Mouse (Mus musculus): ENCODE measurements around the gene Cidec. TPM values are rescaled to one million over a fixed set of nuclear protein-coding genes. Genes with fewer than 3 reads are reported as not detected.

Gene Cidec
- polyA plus RNA-seq, 1 experiment from 2014 or later = not detected

DNA sequence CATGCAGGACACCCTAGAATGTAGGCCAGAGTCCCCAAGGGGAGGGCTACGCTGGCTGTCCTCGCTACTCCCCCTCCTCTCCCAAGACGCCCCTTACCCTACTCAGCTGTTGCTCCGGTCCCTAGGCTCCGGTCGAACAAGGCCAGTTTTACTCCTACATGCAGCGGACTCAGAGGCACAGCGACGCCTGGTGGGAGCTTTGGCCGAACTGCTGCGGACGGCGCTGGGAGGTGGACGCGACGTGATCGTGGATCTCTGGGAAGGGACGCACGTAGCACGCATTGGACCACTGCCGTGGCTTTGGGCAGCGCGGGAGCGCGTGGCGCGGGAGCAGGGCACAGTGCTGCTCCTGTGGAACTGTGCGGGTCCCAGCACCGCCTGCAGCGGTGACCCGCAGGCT is 33.9 kb upstream of the Cidec start:
- WGBS = under 1% methylated on average over 31 of the region's 31 CpGs
- peak; percentile 72 for ATAC-seq (ENCODE audit: low FRiP score)
- Histone ChIP-seq H3K36me3 (no peaks in the 10 kb centered on the region), H3K9me3 (replicated peaks) (no peaks in the 10 kb centered on the region), H3K4me2 (replicated peaks) (peak overlapping the region; percentile 62), H3K27ac (no peak overlapping the region), H3K27me3 (peaks cover 42% of the 10 kb centered on the region), H3K4me3 (peak overlapping the region; percentile 36), H3K9ac (peak overlapping the region; percentile 10), H3K4me1 (peaks cover 15% of the 10 kb centered on the region)

- H3K9me3 ChIP-seq (replicated peaks) = no peaks in the 10 kb centered on the region
- ATAC-seq (ENCODE audit: low FRiP score) = peak; percentile 51
- no peaks in the 10 kb centered on the region for H3K36me3 ChIP-seq
- H3K27me3 ChIP-seq = peaks cover 42% of the 10 kb centered on the region
- 8% methylated on average over 9 of the region's 9 CpGs for WGBS
- peak overlapping the region; percentile 62 for H3K4me2 ChIP-seq (replicated peaks)
- H3K4me3 ChIP-seq = peak overlapping the region; percentile 36
- H3K27ac ChIP-seq = no peak overlapping the region
- peak overlapping the region; percentile 10; the same call in 1 of the 2 replicates for H3K9ac ChIP-seq
- H3K4me1 ChIP-seq = peaks cover 15% of the 10 kb centered on the region
Observed at GRCm38 (mm10) chr6:113469021-113469420, 33.5 kb upstream of the Cidec start.

DNA sequence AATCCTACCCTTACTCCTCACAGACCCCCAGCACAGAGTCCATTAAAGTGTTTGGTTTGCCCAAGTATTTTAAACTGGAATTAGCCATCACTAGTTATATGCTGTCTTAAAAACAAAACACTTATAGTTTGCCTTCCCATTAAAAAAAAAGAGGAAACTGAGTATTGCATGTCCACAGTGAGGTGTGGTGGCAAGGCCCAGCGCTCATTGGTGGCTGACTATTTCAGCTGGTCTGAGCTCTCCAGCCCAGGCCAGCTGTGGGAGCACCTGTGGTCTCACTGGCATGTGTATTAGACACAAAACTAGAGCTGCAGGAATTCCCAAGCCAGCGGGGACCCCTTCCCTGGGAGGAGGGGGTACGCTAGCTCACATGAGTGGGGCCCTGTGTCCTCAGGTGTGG is 33.0 kb upstream of the Cidec start:
- Histone ChIP-seq H3K36me3 (no peaks in the 10 kb centered on the region), H3K9me3 (replicated peaks) (no peaks in the 10 kb centered on the region), H3K4me1 (peaks cover 15% of the 10 kb centered on the region), H3K4me2 (replicated peaks) (peak overlapping the region; percentile 62; the same call in 1 of the 2 replicates), H3K27me3 (peaks cover 42% of the 10 kb centered on the region), H3K9ac (no peak overlapping the region), H3K4me3 (no peak overlapping the region), H3K27ac (no peak overlapping the region)
- ATAC-seq (ENCODE audit: low FRiP score) = 0 out of 2 replicates have a peak, but pooled peaks have one; percentile 8
- 70% methylated on average over 3 of the region's 3 CpGs for WGBS

GRCm38 (mm10) chr6:113465602-113466001 is 30.0 kb upstream of the Cidec start:
- Histone ChIP-seq H3K27me3 (peaks cover 21% of the 10 kb centered on the region), H3K4me2 (replicated peaks) (no peak overlapping the region), H3K36me3 (no peaks in the 10 kb centered on the region), H3K4me1 (peaks cover 9% of the 10 kb centered on the region), H3K9ac (no peak overlapping the region), H3K4me3 (no peak overlapping the region), H3K27ac (no peak overlapping the region), H3K9me3 (replicated peaks) (no peaks in the 10 kb centered on the region)
- ATAC-seq (ENCODE audit: low FRiP score) = no peak
- WGBS = 40% methylated on average over 5 of the region's 5 CpGs

DNA sequence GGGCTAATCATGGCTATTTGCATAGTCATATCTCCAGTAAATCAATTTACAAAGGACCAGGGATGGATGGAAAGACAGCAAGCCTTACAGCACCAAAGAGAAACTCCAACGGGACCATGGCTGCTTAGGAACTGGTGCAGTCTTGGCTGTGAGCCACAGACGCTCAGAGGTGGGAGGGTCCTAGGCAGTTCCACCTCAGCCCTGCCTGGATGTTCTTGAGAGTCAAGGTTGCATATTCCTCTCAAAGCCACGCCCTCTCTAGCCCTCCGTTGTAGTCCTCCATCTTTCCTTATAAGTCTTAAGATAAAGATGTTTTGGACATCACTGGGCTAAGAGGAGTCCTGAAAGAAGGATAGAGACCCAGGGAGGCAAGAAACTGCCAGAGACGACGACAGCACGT is 28.5 kb upstream of the Cidec start:
- Histone ChIP-seq H3K36me3 (no peaks in the 10 kb centered on the region), H3K9ac (no peak overlapping the region), H3K9me3 (replicated peaks) (no peaks in the 10 kb centered on the region), H3K4me3 (no peak overlapping the region), H3K27me3 (peaks cover 7% of the 10 kb centered on the region), H3K4me1 (no peaks in the 10 kb centered on the region), H3K27ac (no peak overlapping the region), H3K4me2 (replicated peaks) (no peak overlapping the region)
- no peak for ATAC-seq (ENCODE audit: low FRiP score)
- WGBS = 73% methylated on average over 7 of the region's 7 CpGs

DNA sequence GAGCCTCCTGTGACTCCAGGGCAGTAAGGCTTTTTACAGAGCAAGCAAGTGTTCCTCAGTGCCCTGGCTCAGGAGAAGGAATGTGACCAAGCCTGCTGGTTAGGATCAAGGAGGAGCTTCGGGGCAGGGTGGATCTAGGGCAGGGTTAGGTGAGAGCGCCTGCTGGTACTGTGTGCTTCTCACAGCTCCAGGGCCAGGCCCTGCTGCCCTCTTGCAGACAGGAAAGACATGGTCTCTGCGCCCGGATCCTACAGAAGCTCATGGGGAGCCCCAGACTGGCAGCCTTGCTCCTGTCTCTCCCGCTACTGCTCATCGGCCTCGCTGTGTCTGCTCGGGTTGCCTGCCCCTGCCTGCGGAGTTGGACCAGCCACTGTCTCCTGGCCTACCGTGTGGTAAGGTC is 23.1 kb upstream of the Cidec start:
- ATAC-seq (ENCODE audit: low FRiP score) = no peak
- 70% methylated on average over 10 of the region's 10 CpGs for WGBS
- H3K9ac ChIP-seq = no peak overlapping the region
- no peaks in the 10 kb centered on the region for H3K4me1 ChIP-seq
- no peak overlapping the region for H3K4me2 ChIP-seq (replicated peaks)
- no peak overlapping the region for H3K4me3 ChIP-seq
- H3K27me3 ChIP-seq = peaks cover 5% of the 10 kb centered on the region; the same call in 1 of the 2 replicates
- no peaks in the 10 kb centered on the region for H3K9me3 ChIP-seq (replicated peaks)
- no peaks in the 10 kb centered on the region for H3K36me3 ChIP-seq
- no peak overlapping the region for H3K27ac ChIP-seq

- Histone ChIP-seq H3K4me1 (no peaks in the 10 kb centered on the region), H3K36me3 (no peaks in the 10 kb centered on the region), H3K4me3 (no peak within 1 kb of the TSS), H3K4me2 (replicated peaks) (no peak within 1 kb of the TSS), H3K9me3 (replicated peaks) (no peaks in the 10 kb centered on the region), H3K27me3 (peaks cover 5% of the 10 kb centered on the region; the same call in 1 of the 2 replicates), H3K9ac (no peak within 1 kb of the TSS), H3K27ac (no peak within 1 kb of the TSS)
- WGBS = 74% methylated on average over 9 of the region's 10 CpGs
- ATAC-seq (ENCODE audit: low FRiP score) = no peak
Observed at GRCm38 (mm10) chr6:113457952-113458534, 22.5 kb upstream of the Cidec start, which contains the start of gene Il17re. TSS of gene Il17re (plus strand) at chr6:113458484.

DNA sequence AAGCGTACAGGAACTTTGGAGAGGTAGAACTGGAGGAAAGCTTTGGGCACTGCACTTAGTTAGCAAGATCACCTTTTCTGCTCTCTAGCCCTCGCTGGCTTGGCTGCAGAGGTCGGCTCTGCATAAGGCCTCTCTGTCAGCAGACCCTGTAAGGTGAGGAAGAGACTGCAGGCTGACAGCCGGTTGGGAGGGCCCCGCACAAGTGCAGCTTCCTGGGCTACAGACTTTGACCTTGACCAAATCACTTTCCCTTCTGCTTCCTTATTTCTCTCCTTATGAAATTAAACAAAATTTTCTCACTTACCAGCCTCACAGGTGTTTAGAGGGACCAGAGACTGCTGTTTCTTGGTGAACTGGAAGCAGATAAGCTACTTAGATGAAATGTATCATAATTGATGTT is 19.4 kb upstream of the Cidec start:
- Histone ChIP-seq H3K27me3 (peaks cover 5% of the 10 kb centered on the region; the same call in 1 of the 2 replicates), H3K9me3 (replicated peaks) (no peaks in the 10 kb centered on the region), H3K9ac (no peak overlapping the region), H3K4me1 (no peaks in the 10 kb centered on the region), H3K4me2 (replicated peaks) (no peak overlapping the region), H3K36me3 (no peaks in the 10 kb centered on the region), H3K27ac (no peak overlapping the region), H3K4me3 (no peak overlapping the region)
- 74% methylated on average over 5 of the region's 5 CpGs for WGBS
- no peak for ATAC-seq (ENCODE audit: low FRiP score)

GRCm38 (mm10) chr6:113451839-113452238 is 16.3 kb upstream of the Cidec start:
- Histone ChIP-seq H3K36me3 (peaks cover 22% of the 10 kb centered on the region), H3K4me2 (replicated peaks) (no peak overlapping the region), H3K4me1 (no peaks in the 10 kb centered on the region), H3K9ac (no peak overlapping the region), H3K27me3 (no peaks in the 10 kb centered on the region), H3K9me3 (replicated peaks) (no peaks in the 10 kb centered on the region), H3K4me3 (no peak overlapping the region), H3K27ac (no peak overlapping the region)
- ATAC-seq (ENCODE audit: low FRiP score) = no peak
- WGBS = 86% methylated on average over 2 of the region's 2 CpGs

- 95% methylated on average over 4 of the region's 4 CpGs for WGBS
Observed at GRCm38 (mm10) chr6:113447639-113448038, 12.1 kb upstream of the Cidec start.

DNA sequence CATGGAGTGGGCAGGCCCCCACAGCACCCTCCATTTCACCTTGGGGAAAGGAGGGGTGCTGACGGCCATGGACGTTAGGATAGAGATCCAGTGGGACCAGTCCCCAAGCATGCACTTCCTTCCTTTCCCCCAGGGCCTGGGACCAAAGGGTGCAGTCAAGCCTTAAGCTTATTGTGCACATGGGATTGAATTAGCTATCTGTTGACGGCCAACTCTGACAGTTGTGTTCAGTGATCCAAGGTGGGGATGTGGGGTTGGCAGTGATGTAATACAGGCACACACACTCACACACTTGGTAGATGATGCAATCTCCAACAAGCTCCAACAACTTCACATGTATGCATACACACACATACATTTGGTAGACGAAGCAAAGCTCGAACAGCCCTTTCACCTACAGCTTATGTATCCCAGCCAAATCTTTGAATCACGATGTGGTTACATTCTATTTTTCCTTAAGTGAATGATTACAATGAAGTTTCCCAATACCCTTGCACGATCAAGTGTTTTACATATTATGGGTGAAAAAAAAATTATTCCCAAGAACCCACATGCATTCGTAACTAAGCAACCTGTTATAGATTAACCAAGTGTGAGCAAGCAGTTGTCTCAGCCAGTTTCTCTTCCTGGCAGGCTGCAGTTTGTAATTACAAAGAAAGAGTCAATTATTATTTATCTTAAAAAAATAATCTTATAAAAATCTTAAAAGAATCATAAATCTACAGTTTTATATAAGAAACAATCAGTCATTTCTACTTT is 8.8 kb upstream of the Cidec start:
- Histone ChIP-seq H3K9ac (no peak overlapping the region), H3K36me3 (peaks cover 28% of the 10 kb centered on the region), H3K27ac (no peak overlapping the region), H3K27me3 (no peaks in the 10 kb centered on the region), H3K4me1 (peaks cover 8% of the 10 kb centered on the region), H3K4me3 (no peak overlapping the region), H3K4me2 (replicated peaks) (no peak overlapping the region), H3K9me3 (replicated peaks) (no peaks in the 10 kb centered on the region)
- WGBS = 82% methylated on average over 6 of the region's 8 CpGs
- ATAC-seq (ENCODE audit: low FRiP score) = no peak

More at GRCm38 (mm10) chr6:113447639-113448038, 12.1 kb upstream of the Cidec start:
- Histone ChIP-seq H3K9ac (no peak overlapping the region), H3K9me3 (replicated peaks) (no peaks in the 10 kb centered on the region), H3K4me3 (no peak overlapping the region), H3K27me3 (no peaks in the 10 kb centered on the region), H3K4me2 (replicated peaks) (no peak overlapping the region), H3K36me3 (peaks cover 28% of the 10 kb centered on the region), H3K4me1 (peaks cover 8% of the 10 kb centered on the region), H3K27ac (no peak overlapping the region)
- ATAC-seq (ENCODE audit: low FRiP score) = no peak

DNA sequence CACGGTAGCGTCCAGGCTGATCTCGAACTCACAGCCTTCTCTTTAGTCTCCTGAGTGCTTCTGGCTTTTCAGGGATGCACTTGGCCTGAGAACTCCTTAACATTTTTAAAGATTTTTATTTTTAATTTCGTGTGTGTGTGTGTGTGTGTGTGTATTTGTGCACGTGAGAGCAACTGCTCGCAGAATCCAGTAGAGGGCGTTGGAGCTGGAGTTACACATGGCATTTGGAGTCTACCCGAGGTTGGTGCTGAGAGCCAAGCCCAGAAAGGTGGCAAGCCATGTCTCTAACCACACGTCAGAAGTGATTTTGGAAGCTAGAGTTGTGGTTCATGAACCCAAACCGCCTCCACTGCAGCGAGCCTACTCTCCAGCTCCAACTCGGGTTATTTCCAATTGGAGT is 7.5 kb upstream of the Cidec start:
- no peaks in the 10 kb centered on the region for H3K27me3 ChIP-seq
- no peaks in the 10 kb centered on the region for H3K9me3 ChIP-seq (replicated peaks)
- peaks cover 8% of the 10 kb centered on the region for H3K4me1 ChIP-seq
- H3K9ac ChIP-seq = peak overlapping the region; percentile 92
- H3K4me2 ChIP-seq (replicated peaks) = peak overlapping the region; percentile 86
- ATAC-seq (ENCODE audit: low FRiP score) = no peak
- peaks cover 18% of the 10 kb centered on the region for H3K36me3 ChIP-seq
- WGBS = 50% methylated on average over 12 of the region's 12 CpGs
- no peak overlapping the region for H3K27ac ChIP-seq
- peak overlapping the region; percentile 82 for H3K4me3 ChIP-seq

Measured in hindbrain, embryonic 12.5 days (tissue).